Mouse (Mus musculus) heart, adult 11 months (tissue): ENCODE data around the gene Ntpcr.

Experiments used
- DNase-seq: peaks from one replicate; pipeline ENCODE4 v3.0.0; 2022

Gene Ntpcr

GRCm38 (mm10) chr8:125726143-125726542 lies 3.6 kb upstream of the Ntpcr start:
- DNase-seq, result no peak

- no peak for DNase-seq
Observed at GRCm38 (mm10) chr8:125726986-125727385, 2.8 kb upstream of the Ntpcr start.

- no peak for DNase-seq
Observed at GRCm38 (mm10) chr8:125727797-125728196, 2.0 kb upstream of the Ntpcr start.

DNA sequence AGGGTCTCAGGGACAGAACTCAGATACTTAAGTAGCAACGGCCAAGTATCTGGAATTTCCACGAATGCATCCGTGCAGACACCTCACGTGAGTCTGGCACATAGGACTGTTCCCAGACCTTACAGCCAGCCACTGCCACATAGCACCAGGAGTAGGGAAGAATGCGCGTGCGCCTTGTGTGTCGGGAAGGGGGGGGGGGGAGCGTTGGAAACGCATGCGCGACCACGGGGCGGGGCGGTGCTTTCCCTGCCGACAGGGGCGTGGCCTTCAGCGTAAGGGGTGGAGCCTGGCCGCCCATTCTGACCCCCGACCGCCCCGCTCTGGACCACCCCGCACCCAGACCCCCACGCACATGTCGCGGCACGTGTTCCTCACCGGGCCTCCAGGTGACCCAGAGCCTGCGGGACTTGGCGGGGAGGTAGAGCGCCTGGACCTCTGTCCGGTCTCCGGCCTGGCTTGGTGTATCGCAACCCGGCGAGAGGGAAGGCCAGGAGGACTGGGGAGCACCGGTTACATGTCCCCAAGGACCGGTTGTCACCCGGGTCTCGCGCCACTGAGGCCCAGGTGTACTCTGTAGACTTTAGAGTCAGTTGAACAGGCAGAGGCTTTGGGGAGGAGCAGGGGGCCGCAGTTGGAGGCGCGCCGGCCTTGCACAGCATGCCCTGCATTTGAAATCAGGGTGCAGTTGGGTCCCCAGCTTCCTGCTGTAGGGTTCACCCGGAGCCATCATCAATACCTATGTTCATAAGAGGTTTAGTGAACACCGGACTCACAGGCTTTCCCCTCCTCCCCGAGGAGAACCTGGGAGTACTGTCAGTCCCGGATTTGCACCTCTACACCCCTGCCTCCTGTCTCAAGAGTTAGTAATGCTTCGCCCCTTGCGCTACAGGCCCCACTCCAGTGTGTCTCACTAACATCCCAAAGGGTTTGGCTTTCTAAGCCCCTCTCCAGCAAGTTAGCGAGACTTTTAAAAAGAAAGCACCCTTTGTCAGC lies 4.5 kb downstream of the Ntpcr start:
- DNase-seq, result peak; percentile 99

- no peak for DNase-seq
Observed at GRCm38 (mm10) chr8:125738956-125739355, 9.2 kb downstream of the Ntpcr start.

GRCm38 (mm10) chr8:125740655-125741054 lies 10.9 kb downstream of the Ntpcr start:
- DNase-seq, result no peak

- DNase-seq, result no peak
Observed at GRCm38 (mm10) chr8:125741377-125741776, 11.6 kb downstream of the Ntpcr start.

DNA sequence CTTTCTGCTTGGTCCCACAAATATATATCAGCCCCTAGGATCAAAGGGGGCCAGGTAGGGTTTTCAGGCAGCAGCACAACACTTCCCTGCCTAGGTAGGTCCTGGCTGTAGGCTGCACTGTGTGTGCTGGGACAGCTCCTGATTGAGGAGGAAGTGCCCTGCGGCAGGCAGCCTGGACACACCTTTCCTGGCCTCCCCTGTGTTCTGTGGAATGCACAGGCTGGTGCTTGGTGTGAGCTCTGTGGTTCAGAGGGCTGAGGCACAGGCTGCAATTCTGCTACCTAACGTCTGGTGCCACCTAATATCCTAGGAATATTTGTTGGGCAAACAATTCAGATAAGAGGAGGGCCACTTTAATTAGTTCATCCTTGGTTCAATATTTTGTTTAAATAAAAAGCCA lies 12.1 kb downstream of the Ntpcr start:
- DNase-seq, result no peak

DNA sequence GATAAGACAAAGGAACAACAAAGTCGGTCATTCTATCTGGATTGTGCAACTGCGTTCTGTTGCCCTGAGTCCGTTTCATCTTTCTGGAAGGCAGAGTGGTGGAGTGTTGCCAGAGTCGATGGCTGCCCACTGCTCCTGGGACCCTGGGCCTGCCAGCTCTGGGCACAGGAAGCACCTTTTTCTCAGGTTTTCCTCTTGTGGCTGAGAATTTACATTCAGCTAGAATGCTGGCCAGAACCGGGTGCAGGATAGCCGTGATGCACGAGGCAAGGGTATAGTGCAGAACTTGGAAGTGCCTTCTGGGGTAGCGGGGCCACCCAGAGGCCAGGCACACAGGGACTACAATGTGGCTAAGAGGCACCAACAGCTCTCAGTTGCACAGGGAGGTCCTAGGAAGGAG lies 12.6 kb downstream of the Ntpcr start:
- no peak for DNase-seq

DNA sequence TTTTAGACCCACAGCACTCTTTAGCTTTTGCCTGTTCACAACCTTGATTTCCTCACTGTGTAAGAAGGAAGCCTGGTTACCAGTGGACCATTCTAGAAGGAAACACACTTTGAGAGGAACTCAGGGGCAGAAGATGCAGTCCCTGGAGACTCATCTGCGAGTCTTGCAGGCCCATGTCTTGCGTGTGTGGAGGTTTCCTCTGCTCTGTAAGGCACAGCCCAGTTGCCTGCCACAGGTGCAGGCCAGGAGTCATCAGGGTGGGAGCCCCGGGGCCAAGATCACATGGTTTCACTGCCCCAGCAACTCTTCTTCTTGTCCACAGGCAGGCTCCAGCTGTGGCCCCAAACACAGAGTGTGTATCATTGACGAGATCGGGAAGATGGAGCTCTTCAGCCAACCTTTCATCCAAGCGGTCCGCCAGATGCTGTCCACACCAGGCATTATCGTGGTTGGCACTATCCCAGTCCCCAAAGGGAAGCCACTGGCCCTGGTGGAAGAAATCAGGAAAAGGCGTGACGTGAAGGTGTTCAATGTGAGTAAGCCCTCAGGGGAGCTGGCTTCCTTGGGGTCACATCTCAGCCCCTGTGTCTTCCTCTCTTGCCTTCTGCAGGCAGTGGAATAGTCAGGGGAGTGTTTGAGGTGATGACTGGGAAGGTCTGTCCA lies 15.3 kb downstream of the Ntpcr start:
- DNase-seq, result peak; percentile 94

DNA sequence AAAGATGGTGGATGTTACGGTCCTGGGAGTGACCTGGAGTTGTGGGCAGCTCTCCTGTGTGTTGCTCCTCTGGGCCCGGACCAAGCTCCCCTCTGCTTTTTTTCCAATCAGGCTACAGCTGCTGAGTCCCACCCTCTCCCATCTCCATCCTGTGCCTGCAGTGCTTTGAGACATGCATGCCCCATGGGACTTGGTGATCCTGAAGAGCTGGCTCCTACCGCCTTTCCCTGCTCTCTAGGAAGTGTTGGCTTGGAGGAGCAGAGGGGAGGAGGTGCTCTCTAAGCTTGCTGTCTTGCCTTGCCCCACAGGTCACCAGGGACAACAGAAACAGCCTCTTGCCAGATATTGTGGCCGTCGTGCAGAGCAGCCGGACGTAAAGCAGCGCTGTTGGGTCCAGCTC lies 17.6 kb downstream of the Ntpcr start:
- DNase-seq, result no peak

DNA sequence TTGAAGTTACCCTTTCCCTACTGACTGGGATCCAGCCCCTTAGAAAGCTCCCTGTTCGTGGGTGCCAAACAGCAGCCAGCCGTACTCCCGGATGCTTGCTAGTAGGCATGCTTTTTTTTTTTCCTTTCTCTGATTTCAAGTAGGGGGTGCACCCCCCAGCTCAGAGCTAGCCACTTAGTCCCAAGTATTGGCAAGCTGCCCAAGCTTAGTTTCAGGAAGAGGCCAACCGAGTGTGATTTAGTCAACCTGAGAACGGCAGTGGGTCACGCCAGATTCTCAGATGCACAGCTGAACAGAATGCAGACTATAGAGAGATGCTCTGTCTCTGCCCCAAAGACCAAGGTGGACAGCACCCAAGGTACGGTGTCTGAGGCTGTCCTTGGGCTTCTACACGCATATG lies 21.1 kb downstream of the Ntpcr start:
- no peak for DNase-seq

DNA sequence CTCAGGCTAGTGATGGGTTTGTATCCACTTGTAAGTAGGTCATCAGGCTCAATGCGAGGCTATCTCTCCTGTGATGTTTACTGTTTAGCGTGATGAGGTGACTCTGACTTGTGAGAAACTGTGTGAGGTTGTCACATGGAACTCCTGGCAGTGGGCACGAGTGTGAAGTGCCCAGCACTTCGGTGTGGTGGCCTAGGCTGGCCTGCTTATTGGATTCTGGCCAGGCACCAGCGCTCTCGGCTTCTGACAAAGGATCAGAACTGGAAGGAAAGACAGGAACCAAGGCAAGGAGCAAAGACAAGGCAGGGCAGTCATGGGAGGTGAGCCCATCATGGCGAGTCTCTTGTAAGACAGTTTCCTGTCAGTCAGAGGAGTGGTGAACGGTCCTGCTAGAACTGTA lies 26.1 kb downstream of the Ntpcr start:
- DNase-seq, result peak; percentile 92

DNA sequence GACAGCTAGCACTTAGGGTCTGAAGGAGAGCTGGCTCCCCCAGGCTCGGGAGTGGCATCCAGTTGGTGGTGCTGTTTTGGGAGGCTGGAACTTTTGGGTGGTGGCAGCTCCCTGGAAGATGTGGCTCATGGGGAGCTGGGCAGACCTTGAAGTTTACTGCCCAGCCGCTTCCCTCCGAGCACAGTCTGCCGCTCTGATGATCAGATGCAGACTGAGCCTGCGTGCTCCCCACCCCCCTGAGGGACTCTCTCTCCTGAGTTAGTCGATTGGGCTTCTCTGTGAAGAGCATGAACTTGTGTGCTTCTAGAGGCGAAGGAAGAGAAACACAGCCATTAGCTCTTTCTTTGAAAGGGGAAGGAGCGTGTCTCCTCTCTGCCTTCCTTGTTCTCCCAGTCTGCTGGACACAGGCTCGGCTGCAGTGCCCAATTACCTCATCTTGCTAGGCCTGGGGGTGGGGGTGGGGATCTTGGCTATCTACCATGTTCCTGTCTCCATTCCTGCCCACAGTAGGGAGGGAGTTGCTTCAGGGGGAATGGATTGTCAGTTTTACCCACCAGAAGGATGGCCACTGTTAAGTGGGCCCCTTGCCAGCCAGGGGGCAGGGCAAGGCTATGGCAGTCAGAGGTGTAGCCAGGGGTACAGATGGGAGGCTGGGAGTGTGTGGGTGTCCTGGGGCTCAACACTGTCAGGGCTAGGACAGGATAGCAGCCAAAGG lies 26.8 kb downstream of the Ntpcr start:
- peak; percentile 91 for DNase-seq

- no peak for DNase-seq
Observed at GRCm38 (mm10) chr8:125757106-125757496, 27.3 kb downstream of the Ntpcr start.

DNA sequence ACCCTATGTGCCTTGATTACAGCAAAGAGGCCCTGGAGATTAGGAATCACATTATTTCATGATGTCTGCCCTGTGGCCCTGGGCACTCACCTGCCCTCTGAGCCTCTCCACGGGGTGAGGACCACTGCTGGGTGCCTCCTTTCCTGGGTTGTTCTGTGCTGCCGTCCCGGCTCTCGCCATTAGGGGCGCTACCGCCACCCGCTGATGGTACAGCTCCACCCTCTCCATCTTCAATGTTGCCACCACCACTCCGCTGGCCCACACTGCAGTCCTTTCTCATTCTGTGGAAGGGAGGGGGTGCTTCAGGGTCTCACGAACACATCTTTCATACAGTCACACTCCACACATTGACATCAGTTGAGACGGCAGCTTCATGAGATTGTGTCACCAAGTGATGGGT lies 29.3 kb downstream of the Ntpcr start:
- DNase-seq, result no peak

- DNase-seq, result no peak
Observed at GRCm38 (mm10) chr8:125763066-125763786, 33.5 kb downstream of the Ntpcr start.

DNA sequence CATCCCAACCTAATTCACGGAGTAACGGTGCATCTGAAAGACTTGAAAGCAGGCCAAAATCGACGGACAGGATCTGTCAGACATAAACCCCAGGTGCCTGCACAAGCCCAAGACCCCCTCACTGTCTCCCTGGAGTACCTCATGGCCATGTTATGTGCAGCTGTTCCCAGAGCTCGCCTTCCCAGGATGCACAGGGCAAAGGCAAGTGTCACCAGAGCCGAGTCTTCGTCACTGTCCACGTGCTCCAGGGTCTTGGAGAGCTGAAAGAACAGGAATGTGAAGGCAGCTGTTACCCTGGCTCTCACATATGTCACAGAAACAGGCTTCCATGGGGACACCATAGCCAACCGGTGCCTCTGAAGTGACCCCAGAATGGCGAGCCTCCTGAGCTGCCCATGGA lies 38.3 kb downstream of the Ntpcr start:
- no peak for DNase-seq

GRCm38 (mm10) chr8:125772300-125772699 lies 42.5 kb downstream of the Ntpcr start:
- DNase-seq, result no peak

DNA sequence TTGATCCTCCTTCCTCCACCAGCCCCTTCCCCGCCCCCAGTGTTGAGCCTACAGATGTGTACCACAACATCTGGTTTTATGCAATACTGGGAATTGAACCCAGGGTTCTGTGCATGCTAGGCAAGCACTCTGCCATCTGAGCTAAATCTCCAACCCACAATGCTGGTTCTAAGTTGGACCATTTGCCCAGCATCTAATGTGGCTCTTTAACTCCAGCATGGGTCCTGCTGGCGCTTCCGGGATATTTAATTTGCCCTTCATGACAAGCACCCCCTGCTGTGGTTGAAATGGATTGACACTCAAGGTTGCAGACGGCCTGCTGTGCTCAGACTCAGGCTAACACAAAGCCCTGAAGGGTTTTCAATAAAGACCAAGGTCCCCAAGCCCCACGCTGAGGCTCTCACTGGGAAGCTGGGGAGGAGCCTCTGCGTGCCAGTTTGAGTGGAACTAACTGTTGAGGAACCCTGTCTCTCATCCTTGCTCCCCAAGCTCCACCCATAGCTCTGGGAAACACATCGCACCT lies 43.6 kb downstream of the Ntpcr start:
- no peak for DNase-seq

- no peak for DNase-seq
Observed at GRCm38 (mm10) chr8:125775031-125775430, 45.3 kb downstream of the Ntpcr start.

- DNase-seq, result no peak
Observed at GRCm38 (mm10) chr8:125776314-125776713, 46.6 kb downstream of the Ntpcr start.

GRCm38 (mm10) chr8:125776800-125777199 lies 47.0 kb downstream of the Ntpcr start:
- peak; percentile 91 for DNase-seq
